Mouse (Mus musculus) mesoderm, embryonic 11.5 days (tissue): ENCODE measurements at regions not wholly inside any gene's neighbourhood (a gene's known extent, or its start where the extent isn't known, plus 50 kb on each side); places are given as distances from the start of the nearest gene placed in this dataset.

Source experiments
- DNase-seq: peaks from one replicate; pipeline ENCODE4 v3.0.0-alpha.2; 2012; ENCODE audit warnings: low read depth, low spot score

DNA sequence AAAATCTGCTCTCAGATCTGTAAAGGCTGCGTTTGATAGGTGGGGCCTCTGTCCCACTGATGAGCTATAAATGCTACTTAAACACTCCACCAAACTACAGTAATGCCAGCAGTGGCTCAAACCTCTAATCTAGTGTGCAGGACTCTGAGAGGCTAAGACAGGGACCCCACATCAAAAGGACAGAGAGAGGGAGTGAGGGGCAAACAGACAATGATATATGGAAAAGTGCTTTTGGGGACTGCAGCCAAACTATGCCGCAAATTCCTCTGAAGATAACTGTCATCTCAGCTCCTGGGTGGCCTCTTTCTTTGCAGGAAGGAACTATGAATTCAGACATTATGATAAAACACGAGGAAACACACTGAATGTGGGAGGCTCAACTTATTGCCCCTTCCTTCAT, 138.9 kb upstream of the Ddit4l start:
- peak; percentile 2 for DNase-seq

GRCm38 (mm10) chr3:137482971-137483370, 138.4 kb upstream of the Ddit4l start:
- DNase-seq: no peak

DNA sequence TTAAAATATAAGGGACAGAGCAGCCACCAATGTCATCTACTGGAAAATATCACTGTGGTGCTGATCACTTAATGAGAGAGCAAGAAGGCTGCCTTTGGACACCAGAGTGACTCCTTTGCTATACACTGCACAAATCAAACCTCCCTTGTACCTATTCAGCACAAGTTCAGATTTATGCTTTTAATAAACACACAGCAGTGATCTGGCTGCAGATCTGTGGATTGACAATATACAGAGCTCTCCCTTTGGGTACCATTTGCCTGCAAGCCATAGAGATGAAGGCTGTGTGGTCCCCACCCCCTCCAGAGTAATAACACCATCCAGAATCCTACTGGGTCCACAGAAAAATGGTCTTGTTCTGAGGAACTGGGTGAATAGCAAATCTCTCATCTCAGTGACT, 131.8 kb upstream of the Ddit4l start:
- DNase-seq: no peak

DNA sequence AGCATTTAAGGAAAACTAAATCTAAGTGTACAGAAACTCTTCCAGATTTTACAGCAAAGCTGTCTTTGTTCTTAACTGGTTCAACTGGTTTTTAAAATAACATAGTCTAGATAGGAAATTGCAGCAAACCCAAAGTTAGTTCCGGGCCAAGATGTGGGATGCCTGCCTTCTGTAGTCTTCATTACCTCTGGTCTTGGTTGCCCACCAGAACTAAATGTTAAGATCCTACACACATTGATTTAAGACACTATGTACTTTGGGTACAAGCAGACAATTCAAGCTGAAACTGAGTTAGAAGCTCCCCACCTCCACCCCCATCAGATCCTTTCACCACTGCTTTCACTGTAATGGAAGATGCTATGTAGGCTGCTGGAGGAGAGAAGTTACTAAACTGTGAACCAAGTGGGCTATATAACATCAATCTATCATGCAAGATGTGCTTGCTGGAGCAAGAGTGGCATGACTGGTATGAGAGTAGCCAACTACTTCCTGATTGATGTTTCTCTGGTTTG, 129.8 kb upstream of the Ddit4l start:
- no peak for DNase-seq

- no peak for DNase-seq
These were observed 123.1 kb upstream of the Ddit4l start for GRCm38 (mm10) chr3:137498343-137498742.

GRCm38 (mm10) chr3:137511283-137511682, 110.1 kb upstream of the Ddit4l start:
- DNase-seq: no peak

GRCm38 (mm10) chr3:137512411-137512810, 109.0 kb upstream of the Ddit4l start:
- DNase-seq: no peak

DNA sequence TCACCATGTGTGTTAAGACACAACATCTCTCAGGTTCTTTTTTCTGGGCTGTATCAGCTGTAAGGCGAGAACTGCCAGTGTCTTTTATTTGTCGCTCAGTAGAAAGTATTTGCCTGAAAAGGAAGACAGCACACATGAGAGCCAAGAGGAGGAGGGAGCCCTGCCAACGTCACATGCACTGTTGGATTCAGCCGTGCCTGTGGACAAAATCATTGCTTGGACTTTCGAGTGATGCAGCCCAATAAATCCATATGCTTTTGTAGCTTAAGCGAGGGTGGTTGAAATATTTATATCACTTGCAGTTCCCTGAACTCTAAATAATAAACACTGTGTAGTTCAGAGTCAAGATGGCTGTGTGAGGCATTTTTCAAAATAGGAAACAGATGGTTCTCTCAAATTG, 108.4 kb upstream of the Ddit4l start:
- no peak for DNase-seq

- DNase-seq: no peak
These were observed 107.2 kb upstream of the Ddit4l start for GRCm38 (mm10) chr3:137514238-137514637.

- peak; percentile 38 for DNase-seq
These were observed 104.0 kb upstream of the Ddit4l start for GRCm38 (mm10) chr3:137517433-137517832.

GRCm38 (mm10) chr3:137520191-137520590, 101.2 kb upstream of the Ddit4l start:
- no peak for DNase-seq

- no peak for DNase-seq
These were observed 95.5 kb upstream of the Ddit4l start for GRCm38 (mm10) chr3:137525606-137526575.

GRCm38 (mm10) chr3:137529592-137529960, 91.8 kb upstream of the Ddit4l start:
- DNase-seq: no peak

GRCm38 (mm10) chr3:137529961-137530609, 91.3 kb upstream of the Ddit4l start:
- DNase-seq: no peak

GRCm38 (mm10) chr3:137541666-137542065, 79.7 kb upstream of the Ddit4l start:
- DNase-seq: no peak

GRCm38 (mm10) chr3:137542343-137542742, 79.1 kb upstream of the Ddit4l start:
- DNase-seq: no peak

- DNase-seq: peak; percentile 75
These were observed 74.0 kb upstream of the Ddit4l start for GRCm38 (mm10) chr3:137547414-137547877.

GRCm38 (mm10) chr3:137547938-137548337, 73.5 kb upstream of the Ddit4l start:
- peak; percentile 61 for DNase-seq

GRCm38 (mm10) chr3:137550708-137551107, 70.7 kb upstream of the Ddit4l start:
- no peak for DNase-seq

GRCm38 (mm10) chr3:137552472-137553336, 68.7 kb upstream of the Ddit4l start:
- DNase-seq: no peak

DNA sequence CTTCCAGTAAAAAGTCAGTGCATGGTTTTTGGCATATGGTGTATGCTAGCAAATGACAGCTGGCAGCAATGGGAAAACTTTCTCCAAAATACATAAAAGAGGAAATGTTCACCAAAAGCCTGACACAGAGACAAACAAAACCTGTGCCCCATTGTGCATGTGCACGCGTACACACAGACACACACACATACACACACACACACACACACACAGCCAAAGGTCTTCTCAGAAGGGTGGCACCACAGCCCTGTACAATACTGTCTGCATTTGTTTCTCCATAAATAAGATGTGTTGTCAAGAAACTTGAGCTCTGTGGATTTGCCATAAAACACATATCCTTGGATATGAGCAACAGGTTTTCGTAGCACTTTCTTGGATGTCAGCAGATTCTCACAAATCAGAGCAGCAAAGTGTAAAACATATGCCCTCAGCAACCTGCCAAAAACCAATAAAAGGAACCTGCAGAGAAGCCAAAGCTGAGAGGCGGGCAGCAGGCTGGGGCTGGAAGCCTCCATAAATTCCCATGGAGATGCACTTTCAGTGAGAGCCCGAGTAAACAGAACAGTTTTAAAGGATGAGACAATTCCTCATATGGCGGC, 60.5 kb upstream of the Ddit4l start:
- DNase-seq: peak; percentile 12
